Mouse (Mus musculus) layer of hippocampus, postnatal 14 days (tissue): ENCODE data around the gene Phf1. TPM values are rescaled to one million over a fixed set of nuclear protein-coding genes. Genes with fewer than 3 reads are reported as not detected.

Experiments used
- DNase-seq, 2 experiments: peaks; one replicate each; pipeline ENCODE4 v3.0.0; 2021 to 2022; ENCODE audit warnings: low spot score in 2 of 2, mixed read lengths in 1 of 2
- total RNA-seq, 2 experiments: library from RNA; stranded (reverse); gene quantifications; 2 replicates each; pipeline ENCODE4 v1.2.3; 2021

The Phf1 gene
- total RNA-seq, 2 experiments from 2014 or later = 18.6 to 21.0 TPM

DNA sequence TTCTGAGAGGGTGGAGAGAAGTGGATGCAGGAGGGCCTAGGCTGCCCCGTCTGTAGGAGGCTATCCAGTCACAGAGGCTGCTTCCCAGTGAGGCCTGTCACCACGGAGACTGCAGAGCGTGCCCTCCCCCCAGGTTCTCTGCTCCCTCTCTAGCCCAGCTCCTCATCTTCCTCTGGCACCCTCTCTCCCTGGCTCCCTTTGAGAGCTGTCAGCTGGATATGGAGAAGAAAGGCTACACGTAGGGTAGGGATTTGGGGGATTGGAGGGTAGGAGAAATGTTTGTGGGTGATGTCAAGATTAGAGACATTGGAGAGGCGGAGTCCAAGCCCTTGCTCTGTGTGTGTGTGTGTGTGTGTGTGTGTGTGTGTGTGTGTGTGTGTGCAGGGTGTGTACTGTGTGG, 17.0 kb downstream of the Phf1 start:
- peak in 1 of 2 experiments; percentile 35 for DNase-seq

- DNase-seq = no peak
Measured at GRCm38 (mm10) chr17:26950560-26951288, 17.9 kb downstream of the Phf1 start.

DNA sequence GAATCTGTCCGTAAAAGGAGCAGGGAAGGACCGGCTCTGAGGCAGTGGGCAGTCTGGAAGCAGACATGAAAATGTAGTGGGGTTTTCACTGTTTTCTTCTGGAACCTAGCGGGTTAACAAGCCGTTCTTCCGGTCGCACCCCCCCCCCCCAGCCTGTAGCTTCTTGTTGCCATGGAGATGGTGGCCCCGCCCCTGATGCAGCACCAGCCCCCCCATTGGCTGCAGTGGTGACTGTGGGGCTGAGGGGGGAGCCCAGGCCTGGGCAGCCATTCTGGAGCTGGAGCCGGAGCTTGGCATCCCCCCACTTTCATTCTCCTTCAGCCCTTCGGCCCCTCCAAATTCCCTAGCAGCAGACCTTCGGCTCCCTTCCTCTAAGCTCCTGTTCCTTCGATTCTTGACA, 18.6 kb downstream of the Phf1 start:
- peak; percentile 80 to 89 for DNase-seq

- DNase-seq = no peak
Measured at GRCm38 (mm10) chr17:26951952-26952877, 19.4 kb downstream of the Phf1 start.

DNA sequence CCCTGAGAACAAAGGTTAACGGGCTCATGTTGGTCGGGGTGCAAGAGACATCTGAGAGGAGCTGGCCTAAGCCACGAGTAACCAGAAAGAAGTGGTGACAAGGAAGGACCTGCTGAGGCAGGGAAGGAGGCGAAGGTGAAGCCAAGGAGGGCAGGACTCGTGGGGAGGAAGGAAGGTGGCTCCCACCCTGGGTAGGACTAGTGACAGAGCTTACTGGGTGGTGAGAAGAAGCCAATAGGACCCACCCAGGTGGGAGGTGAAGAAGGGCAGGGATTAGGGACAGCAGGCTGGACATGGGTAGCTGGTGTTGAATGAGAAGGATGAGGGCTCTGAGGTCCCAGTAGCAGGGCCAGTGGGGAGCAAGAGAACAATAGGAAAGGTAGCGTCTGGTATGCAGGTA, 20.3 kb downstream of the Phf1 start:
- no peak for DNase-seq

DNA sequence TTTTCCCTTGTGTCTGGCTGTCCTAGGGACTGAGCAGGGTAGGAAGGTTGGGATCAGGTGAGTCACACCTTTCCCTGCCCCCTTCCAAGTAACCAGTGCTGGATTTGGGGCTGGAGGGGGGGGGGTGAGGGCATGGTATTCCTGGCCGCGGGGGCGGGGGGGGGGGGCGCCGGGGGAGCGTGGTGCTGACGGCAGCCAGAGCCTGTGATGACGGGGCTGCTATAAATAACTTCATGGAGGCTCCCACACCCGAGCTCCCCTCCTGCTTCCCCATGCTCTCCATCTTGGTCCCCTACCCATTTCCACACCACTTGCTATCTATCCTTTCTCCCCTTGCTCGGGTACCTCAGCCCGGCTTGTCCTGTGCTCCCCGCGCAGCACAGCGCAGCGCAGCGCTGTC, 20.9 kb downstream of the Phf1 start:
- DNase-seq = no peak

DNA sequence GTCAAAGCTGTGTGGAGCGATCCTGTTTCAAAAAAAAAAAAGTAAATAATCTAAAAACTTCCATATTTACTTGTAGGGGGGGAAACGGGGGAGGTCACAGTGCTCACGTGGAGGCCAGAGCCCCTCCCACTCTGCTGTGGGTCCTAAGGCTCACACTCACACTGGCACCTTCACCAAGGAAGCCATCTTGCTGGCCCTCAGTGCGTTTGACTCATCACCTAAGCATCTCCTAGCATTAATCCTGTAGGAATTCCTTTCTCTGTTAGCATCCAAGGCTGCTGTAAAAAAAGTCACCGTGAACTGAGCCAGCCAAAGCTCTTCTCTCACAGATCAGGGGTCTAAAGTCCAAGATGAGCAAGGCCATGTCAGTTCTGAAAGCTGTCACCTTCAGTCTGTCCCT, 23.5 kb downstream of the Phf1 start:
- no peak for DNase-seq

GRCm38 (mm10) chr17:26956895-26957294, 24.0 kb downstream of the Phf1 start:
- no peak for DNase-seq

GRCm38 (mm10) chr17:26957872-26958271, 25.0 kb downstream of the Phf1 start:
- DNase-seq = no peak

DNA sequence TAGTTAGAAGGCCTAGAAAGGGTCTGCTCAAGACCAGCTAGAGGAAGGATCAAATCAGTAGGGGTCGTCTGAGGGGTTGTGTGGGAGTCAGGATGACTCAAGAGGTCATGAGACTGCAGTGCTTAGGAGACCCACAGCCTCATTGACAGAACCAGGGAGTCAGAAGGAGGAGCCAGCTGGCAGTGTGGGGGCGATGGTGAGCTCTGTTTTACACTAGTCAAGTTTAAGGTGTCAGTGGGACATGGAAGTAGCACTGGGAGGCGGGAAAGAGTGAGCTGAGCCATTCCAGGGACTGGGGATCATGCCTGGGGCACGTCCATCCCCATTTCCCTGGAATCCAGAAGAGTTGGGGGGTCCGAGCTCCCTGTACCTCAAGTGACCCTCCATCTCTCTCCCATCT, 26.0 kb downstream of the Phf1 start:
- no peak for DNase-seq

DNA sequence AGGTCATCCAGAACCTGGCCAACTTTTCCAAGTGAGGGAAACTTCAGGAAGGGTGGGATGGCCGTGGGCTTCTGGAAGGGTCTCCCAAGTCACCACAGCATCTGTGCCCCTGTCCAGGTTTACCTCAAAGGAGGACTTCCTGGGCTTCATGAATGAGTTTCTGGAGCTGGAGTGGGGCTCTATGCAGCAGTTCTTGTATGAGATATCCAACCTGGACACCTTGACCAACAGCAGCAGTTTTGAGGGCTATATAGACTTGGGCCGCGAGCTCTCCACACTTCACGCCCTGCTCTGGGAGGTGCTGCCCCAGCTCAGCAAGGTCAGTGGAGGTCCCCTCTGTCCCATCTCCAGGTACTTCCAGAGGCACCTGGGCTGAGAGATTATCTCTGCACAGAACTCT, 27.0 kb downstream of the Phf1 start:
- no peak for DNase-seq

GRCm38 (mm10) chr17:26961572-26962240, 28.9 kb downstream of the Phf1 start:
- no peak for DNase-seq

DNA sequence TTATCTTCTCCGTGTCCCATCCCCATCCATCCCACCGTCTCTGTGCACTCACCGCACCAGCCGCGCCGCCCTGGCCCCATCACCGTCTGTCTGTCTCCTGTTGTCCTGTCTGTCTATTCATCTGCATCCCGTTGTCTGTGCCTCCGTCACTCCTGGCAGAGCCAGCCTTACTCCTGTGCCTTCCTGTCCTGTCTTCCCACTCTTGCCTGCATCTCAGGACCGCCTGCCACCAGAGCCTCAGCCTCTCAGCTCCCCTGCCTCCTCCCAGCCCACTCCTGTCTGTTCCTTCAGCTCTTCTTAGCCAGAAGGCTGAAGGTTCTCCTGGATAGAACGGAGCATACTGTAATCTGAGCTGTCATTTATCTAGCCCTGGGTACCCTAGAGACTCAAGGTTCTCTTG, 34.1 kb downstream of the Phf1 start:
- DNase-seq = no peak

DNA sequence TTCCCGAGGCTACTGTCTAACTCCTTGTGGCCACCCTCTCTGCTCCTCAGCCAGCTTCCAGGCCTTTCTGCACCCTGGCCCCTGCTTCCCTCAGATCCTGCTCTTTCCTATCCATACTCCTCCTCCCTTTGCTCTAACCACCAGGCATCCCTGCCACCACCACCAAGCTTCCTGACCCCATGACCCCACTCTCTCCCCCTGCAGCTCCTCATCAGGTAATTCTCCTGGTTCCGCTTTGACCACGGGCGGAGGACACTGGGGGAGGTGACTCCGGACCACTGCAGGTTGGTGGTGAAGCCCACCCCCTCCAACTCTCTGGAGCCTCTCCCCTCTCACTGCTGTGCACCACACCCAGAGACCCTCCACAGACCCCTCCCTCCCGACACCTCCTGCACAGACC, 34.6 kb downstream of the Phf1 start:
- no peak for DNase-seq

DNA sequence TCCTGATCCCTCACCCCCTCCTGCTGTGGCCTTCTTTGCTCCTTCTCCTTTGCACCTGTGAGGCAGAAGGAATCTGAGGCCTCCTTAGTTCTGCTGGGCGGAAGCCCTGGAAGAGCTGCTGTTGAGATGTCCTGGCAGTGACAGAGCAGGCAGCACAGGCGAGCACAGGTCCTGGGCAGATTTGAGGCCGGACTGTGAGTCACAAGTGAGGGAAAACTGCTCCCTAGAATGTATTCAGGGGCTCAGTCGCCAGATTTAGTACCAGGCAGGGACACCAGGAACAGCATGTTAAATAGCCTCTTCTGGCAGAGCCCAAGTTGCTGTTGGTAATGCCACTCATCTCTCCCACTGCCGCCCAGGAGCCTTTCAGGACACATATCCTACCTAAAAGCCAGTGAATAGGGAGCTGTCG, 35.4 kb downstream of the Phf1 start:
- DNase-seq = no peak

DNA sequence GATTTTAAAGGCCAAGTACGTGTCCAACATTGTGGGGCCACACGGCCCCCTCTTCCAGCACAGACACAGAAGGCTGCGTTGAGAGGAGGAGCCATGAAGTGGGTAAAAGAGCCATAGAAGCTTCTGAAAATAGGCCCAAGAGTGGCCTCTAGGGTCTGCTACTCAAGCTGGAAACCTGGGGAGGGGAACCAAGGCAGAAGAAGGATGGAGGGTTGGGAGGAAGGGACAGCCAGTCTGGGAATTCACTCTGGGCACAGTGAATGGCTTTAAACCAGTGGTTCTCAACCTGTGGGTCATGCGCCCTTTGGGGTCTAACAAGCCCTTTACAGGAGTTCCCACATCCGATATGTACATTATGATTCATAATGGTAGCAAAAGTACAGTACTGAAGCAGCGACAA, 36.4 kb downstream of the Phf1 start:
- no peak for DNase-seq

GRCm38 (mm10) chr17:26970221-26970620, 37.4 kb downstream of the Phf1 start:
- no peak for DNase-seq

- no peak for DNase-seq
Measured at GRCm38 (mm10) chr17:26971247-26971905, 38.5 kb downstream of the Phf1 start.

GRCm38 (mm10) chr17:26972107-26972506, 39.3 kb downstream of the Phf1 start:
- DNase-seq = no peak

- peak; percentile 94 to 97 for DNase-seq
Measured at GRCm38 (mm10) chr17:26972703-26973574, 40.1 kb downstream of the Phf1 start, which contains the start of gene Zbtb9. Zbtb9 (plus strand) TSS chr17:26973167.
